Mouse (Mus musculus): ENCODE measurements at regions not wholly inside any gene's neighbourhood (a gene's known extent, or its start where the extent isn't known, plus 50 kb on each side); places are given as distances from the start of the nearest gene placed in this dataset.

GRCm38 (mm10) chr3:66446274-66447159 lies 149.9 kb upstream of the Veph1 start:
- no peak for DNase-seq
- intact Hi-C loops (cut with DNase I): no loop called here

DNA sequence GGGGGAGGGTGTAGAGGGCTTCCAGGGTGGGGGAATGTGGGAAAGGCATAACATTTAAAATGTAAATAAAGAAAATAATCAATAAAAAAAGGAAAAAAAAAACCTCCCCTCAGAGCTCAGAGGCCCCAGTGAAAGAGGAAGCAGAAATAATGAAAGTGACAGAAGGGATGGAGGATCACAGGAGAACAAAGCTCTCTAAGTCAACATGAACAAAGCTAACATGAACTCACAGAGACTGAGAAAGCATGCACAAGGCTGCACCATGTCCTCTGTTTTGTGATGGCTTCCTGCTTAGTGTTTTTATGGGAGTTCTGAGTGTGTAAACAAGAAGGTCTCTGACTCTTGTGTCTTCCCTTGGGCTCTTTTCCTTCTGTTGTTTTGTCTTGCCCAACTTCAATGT lies 136.6 kb upstream of the Veph1 start:
- no peak for DNase-seq
- intact Hi-C loops (cut with DNase I): no loop called here

DNA sequence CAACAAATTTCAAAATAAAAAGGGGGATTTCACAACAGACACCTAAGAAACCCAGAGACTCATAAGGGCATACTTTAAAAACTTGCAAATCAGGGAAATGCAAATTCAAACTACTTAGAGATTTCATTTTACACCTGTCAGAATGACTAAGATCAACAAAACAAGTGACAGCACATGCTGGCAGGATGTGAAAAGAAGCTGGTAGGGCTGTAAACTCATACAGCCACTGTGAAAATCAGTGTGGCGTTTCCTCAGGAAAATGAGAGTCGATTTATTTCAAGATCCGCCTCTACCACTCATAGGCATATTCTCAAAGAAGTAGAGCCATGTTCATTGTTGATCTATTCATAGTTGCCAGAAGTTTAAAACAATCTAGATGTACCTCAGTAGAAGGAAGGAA lies 133.6 kb upstream of the Veph1 start:
- intact Hi-C loops (cut with DNase I): no loop called here
- DNase-seq: no peak

GRCm38 (mm10) chr3:66422445-66423037 lies 125.9 kb upstream of the Veph1 start:
- no peak for DNase-seq
- intact Hi-C loops (cut with DNase I): no loop called here

- peak; percentile 36 for DNase-seq
- intact Hi-C loops (cut with DNase I): loop anchor here (5.0 to 10.0 kb wide), 3 partner anchors 244 to 932 kb away; no protein-coding TSS in a partner anchor
Observed at GRCm38 (mm10) chr3:66410706-66411277, 114.2 kb upstream of the Veph1 start.

GRCm38 (mm10) chr3:66408791-66409190 lies 112.2 kb upstream of the Veph1 start:
- DNase-seq: no peak
- intact Hi-C loops (cut with DNase I): loop anchor here (10.0 kb wide), 1 partner anchor 856 kb away; no protein-coding TSS in a partner anchor

DNA sequence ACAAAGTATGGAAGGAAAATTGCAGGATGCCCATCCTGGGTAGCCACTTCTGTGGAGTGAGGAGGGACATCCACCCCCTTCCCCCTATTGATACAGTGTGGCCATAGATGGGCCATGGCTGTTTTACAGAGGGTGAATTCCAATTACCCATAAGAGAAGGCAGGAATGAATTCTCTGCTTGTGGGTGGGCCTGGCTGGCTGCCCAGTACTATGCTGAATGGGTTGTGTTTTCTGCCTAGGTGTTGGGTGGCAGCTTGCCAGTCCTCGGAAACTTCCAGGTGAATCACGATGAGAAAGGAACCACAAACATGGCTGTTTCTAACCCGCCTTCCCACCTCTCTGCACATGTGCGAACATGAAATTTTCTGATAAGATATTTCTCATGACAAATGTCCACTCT lies 109.0 kb upstream of the Veph1 start:
- intact Hi-C loops (cut with DNase I): loop anchor here (10.0 kb wide), 1 partner anchor 859 kb away; no protein-coding TSS in a partner anchor

DNA sequence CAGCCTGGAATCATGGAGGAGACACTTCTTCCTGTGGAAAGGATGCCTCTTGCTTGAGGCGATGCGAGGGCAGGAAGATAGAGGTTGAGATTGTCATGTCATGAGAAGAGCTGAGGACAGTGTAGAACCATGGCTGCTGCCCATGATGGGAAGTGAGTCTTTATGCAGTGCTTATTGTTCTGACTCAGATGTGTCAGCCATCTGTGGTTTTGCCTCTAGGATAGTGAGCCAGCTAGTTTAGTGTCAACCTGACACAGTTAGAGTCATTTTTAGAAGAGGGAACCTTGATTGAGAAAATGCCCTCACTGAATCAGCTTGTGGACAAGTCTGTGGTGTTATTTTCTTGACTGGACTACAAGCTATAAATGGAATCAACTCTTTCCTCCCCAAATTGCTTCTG lies 107.1 kb upstream of the Veph1 start:
- intact Hi-C loops (cut with DNase I): loop anchor here (10.0 kb wide), 1 partner anchor 861 kb away; no protein-coding TSS in a partner anchor
- no peak for DNase-seq

More for the DNA sequence above, 109.0 kb upstream of the Veph1 start:
- DNase-seq: peak; percentile 41

DNA sequence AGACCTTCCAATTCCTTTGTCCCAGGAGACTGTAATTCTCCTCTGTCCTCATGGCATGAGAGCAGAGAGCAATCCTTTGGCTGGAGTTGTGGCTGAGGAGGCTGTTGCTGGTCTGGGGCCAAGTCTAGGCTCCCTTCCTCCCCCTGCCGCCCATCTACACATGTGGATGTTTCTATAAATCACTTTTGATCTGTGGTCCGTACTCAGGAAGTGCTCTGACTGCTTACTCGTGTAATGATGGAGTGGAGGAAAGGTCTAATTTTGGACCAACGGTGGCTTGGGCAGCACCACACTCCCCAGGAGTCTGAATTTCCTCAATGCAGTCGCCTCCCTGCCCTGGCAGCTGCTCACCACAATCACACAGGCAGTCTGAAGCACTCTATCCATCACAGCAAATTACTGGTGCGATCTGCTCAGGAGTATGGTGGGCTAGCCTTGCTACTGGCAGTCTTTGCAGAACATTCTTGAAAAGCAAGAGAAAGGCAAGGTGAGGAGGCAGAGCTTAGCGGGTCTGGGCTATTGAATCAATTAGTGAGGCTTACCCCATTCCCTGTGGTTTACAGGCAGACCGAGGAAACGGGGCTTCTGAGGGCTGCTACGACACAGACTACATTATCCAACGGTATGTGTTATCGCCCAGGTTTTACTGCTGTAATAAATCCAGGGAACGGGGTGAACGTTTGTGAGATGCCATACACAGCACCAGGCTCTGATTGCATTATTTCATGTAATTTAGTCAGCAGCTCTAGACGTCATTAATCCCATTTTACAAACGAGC lies 104.3 kb upstream of the Veph1 start:
- intact Hi-C loops (cut with DNase I): loop anchor here (10.0 kb wide), 1 partner anchor 864 kb away; no protein-coding TSS in a partner anchor
- peak; percentile 41 for DNase-seq

DNA sequence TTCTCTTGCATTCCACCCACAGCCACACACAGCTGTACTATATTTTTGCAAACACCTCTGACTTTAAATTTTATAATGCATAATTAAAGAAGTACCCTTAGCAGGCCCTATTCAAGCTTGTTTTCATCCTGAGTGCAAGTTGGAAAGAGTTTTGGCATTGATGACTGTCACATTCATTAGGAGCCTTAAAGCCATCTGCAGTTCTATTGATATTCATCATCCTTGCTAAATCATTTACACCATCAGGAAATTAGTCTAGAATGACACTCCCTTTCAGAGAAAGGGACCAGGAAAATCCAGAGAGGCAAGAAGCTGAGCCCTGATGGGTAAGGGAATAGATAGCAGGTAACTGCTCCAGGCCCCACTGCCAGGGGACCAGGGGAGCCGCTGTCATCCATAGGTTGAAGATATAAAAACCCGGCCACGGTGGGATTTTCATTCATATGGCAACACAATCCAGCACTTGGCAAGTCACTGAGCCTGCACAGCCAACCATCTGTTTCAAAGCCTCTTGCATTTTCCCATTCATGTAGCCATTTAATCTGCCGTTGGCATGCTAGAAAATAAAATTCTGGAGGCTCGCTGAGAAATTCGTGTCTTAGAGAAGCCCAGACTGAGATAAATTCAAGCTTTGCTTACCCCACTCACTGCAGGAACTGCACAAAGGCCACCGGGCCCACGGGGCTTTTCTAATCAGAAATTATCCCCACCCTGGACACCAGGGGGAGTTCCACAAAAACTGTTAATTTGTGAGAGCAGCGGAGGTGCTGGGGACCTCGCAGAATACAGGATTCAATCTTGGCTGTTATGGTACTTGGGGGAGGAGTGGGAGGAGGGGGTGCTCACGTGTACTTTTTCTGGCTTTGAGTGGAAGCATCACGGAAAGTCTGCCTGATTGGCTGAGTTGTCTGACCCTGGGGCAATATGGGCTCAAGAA lies 101.8 kb upstream of the Veph1 start:
- intact Hi-C loops (cut with DNase I): no loop called here
- DNase-seq: peak; percentile 70

GRCm38 (mm10) chr3:66375088-66375910 lies 78.7 kb upstream of the Veph1 start:
- intact Hi-C loops (cut with DNase I): no loop called here
- DNase-seq: no peak

GRCm38 (mm10) chr3:66374603-66375002 lies 78.0 kb upstream of the Veph1 start:
- intact Hi-C loops (cut with DNase I): no loop called here
- DNase-seq: no peak

DNA sequence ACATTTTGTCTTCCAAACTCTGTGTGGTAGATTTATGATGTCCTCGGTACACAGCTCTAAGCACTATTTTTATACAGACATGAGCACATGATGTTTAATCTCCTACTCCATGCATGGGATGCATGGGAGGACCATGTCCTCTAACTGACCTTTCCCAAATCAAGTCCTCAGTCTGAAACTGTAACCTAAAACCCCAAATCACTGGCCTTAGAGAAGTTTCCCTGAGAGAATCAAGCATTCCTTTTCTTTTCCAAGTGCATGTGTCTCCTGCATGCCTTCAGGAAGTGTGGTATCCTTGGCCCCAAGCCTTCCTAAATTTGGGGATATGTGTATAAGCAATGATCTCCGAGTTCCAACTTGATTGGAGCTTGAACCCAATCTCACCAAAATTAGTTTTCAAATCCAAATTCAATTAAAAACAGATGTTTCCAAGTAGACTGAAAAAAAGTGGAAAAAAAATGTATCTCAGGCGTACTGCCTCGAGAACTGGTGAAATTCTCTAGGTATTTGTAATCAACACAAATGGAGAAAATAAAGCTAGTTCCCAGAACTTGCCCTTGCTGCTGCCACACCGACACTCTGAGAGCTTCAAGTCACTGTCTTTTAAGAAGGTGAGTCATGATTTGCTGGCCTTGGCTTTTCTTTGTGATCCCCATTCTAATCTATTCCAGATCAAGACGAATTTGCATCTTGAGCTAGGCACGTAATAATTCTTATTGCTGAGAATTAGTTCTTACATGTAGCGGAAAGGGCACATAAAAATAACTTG lies 77.4 kb upstream of the Veph1 start:
- intact Hi-C loops (cut with DNase I): no loop called here
- DNase-seq: no peak
